Mouse (Mus musculus): Measurements from ENCODE around the gene Mapkap1. TPM values are rescaled to one million over a fixed set of nuclear protein-coding genes. Genes with fewer than 3 reads are reported as not detected.

Mapkap1 gene
- total and polyA plus RNA-seq, 2 experiments from 2014 or later: 60.3 to 87.6 TPM

GRCm38 (mm10) chr2:34526527-34527371 is 120.2 kb downstream of the Mapkap1 start:
- no peak overlapping the region for H3K4me3 ChIP-seq (ENCODE audit: low read depth, low read length)

DNA sequence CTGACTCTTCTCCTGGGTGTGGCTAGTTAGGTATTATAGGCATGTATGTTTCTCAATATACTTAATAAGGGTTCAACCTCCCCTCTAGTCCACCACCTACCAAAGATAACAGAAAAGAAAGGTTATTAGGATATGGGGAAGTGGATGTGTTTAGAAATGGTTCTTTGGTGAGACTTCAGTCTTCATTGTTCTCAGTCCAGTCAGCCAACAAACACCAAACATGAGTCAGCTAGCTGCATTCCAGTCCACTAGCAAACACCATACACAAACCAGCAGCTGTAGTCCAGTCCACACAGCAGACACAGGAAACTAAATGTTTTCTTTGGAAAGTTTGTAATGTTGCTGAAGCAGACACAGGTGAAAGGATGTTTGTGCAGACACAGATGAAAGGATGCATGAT is 121.9 kb downstream of the Mapkap1 start:
- Histone ChIP-seq H3K4me3 (ENCODE audit: low read depth, low read length) (no peak overlapping the region), H3K9ac (replicated peaks; ENCODE audit: low read depth, low read length) (no peak overlapping the region), H3K4me1 (ENCODE audit: control insufficient read depth, insufficient read depth) (peaks cover 19% of the 10 kb centered on the region), H3K27me3 (ENCODE audit: control insufficient read depth, insufficient read depth, low read length) (no peaks in the 10 kb centered on the region), H3K9me3 (replicated peaks; ENCODE audit: control insufficient read depth, low read length) (no peaks in the 10 kb centered on the region), H3K4me2 (ENCODE audit: low read depth, low read length) (no peak overlapping the region), H3K27ac (ENCODE audit: low read depth) (no peak overlapping the region), H3K36me3 (replicated peaks; ENCODE audit: control insufficient read depth, insufficient read depth, low read length) (no peaks in the 10 kb centered on the region)
- DNase-seq (ENCODE audit: low spot score) (no peak), ATAC-seq (ENCODE audit: insufficient read depth, low read depth) (no peak)
- no peak for TF ChIP-seq EP300 (IDR thresholded peaks at IDR 0.05; ENCODE audit: low read depth)
- TF ChIP-seq CTCF (IDR thresholded peaks at IDR 0.05; ENCODE audit: low read depth): no peak

More at GRCm38 (mm10) chr2:34526527-34527371, 120.2 kb downstream of the Mapkap1 start:
- no peaks in the 10 kb centered on the region for H3K9me3 ChIP-seq (replicated peaks; ENCODE audit: control insufficient read depth, low read length)
- peak overlapping the region; percentile 26 for H3K4me2 ChIP-seq (ENCODE audit: low read depth, low read length)
- 42% methylated on average over 15 of the region's 15 CpGs for WGBS
- H3K4me1 ChIP-seq (ENCODE audit: control insufficient read depth, insufficient read depth): peaks cover 19% of the 10 kb centered on the region
- H3K27me3 ChIP-seq (ENCODE audit: control insufficient read depth, insufficient read depth, low read length): no peaks in the 10 kb centered on the region
- peak; percentile 75 for ATAC-seq (ENCODE audit: insufficient read depth, low read depth)
- no peak overlapping the region for H3K9ac ChIP-seq (replicated peaks; ENCODE audit: low read depth, low read length)
- no peaks in the 10 kb centered on the region for H3K36me3 ChIP-seq (replicated peaks; ENCODE audit: control insufficient read depth, insufficient read depth, low read length)
- peak; percentile 62 for DNase-seq (ENCODE audit: low spot score)
- H3K27ac ChIP-seq (ENCODE audit: low read depth): peak overlapping the region; percentile 63
- TF ChIP-seq CTCF (IDR thresholded peaks at IDR 0.05; ENCODE audit: low read depth) (no peak), EP300 (IDR thresholded peaks at IDR 0.05; ENCODE audit: low read depth) (no peak)

DNA sequence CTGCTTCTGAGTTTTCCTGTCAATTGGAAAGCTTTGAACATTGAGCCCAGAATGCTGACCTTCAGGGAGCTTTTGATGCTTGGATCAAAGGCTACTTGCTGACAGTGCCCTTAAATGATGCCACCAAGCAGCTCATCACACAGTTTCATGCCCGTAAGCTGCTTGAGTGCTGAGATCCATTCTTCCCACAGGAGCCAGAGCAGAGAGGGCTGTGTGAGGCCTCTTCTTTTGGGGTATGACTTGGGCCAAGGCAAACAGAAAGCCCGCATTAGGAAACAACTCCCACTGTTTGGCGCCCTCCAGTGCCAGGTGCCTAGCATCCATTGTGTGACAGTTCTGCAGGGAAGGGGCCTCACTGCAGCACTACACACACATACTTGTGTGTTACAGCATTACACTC is 123.5 kb downstream of the Mapkap1 start:
- Histone ChIP-seq H3K4me2 (ENCODE audit: low read depth, low read length) (no peak overlapping the region), H3K27me3 (ENCODE audit: control insufficient read depth, insufficient read depth, low read length) (no peaks in the 10 kb centered on the region), H3K9ac (replicated peaks; ENCODE audit: low read depth, low read length) (no peak overlapping the region), H3K36me3 (replicated peaks; ENCODE audit: control insufficient read depth, insufficient read depth, low read length) (no peaks in the 10 kb centered on the region), H3K27ac (ENCODE audit: low read depth) (no peak overlapping the region), H3K9me3 (replicated peaks; ENCODE audit: control insufficient read depth, low read length) (no peaks in the 10 kb centered on the region), H3K4me1 (ENCODE audit: control insufficient read depth, insufficient read depth) (peaks cover 22% of the 10 kb centered on the region), H3K4me3 (ENCODE audit: low read depth, low read length) (no peak overlapping the region)
- no peak for DNase-seq (ENCODE audit: low spot score)
- TF ChIP-seq EP300 (IDR thresholded peaks at IDR 0.05; ENCODE audit: low read depth): no peak
- TF ChIP-seq CTCF (IDR thresholded peaks at IDR 0.05; ENCODE audit: low read depth): peak; percentile 45
- 55% methylated on average over 3 of the region's 3 CpGs for WGBS
- ATAC-seq (ENCODE audit: insufficient read depth, low read depth): no peak

DNA sequence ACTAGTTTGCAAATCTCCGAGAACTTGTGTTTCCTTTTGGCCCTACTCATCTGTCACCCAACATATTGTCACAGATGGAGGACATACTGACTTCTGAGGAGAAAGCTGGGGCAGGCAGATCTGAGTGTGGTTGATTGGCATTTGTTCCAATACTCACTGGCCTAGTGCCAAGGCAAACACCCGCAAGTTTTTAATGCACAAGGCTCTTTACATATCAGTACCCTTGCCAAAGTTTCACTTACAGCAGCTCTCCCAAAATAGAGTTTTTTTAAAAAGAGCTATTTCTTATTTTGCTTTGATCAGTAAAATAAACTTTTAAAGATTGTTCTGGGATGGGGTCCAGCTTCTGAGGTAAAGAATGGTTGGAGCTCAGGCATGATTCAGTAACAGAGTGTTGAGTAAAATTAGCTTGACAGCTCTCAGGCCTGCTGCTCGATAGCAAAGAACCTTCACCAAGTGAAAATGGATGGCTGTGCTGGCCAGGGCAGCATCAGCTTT is 125.3 kb downstream of the Mapkap1 start:
- DNase-seq (ENCODE audit: low spot score): no peak
- no peak for ATAC-seq (ENCODE audit: insufficient read depth, low read depth)
- H3K27ac ChIP-seq (ENCODE audit: low read depth): peak overlapping the region; percentile 36
- H3K4me3 ChIP-seq (ENCODE audit: low read depth, low read length): no peak overlapping the region
- 21% methylated on average over 3 of the region's 3 CpGs for WGBS
- H3K27me3 ChIP-seq (ENCODE audit: control insufficient read depth, insufficient read depth, low read length): no peaks in the 10 kb centered on the region
- H3K4me1 ChIP-seq (ENCODE audit: control insufficient read depth, insufficient read depth): peaks cover 16% of the 10 kb centered on the region; the same call in 1 of the 2 replicates
- H3K4me2 ChIP-seq (ENCODE audit: low read depth, low read length): no peak overlapping the region
- no peaks in the 10 kb centered on the region for H3K36me3 ChIP-seq (replicated peaks; ENCODE audit: control insufficient read depth, insufficient read depth, low read length)
- no peak overlapping the region for H3K9ac ChIP-seq (replicated peaks; ENCODE audit: low read depth, low read length)
- TF ChIP-seq EP300 (IDR thresholded peaks at IDR 0.05; ENCODE audit: low read depth) (no peak), CTCF (IDR thresholded peaks at IDR 0.05; ENCODE audit: low read depth) (no peak)
- H3K9me3 ChIP-seq (replicated peaks; ENCODE audit: control insufficient read depth, low read length): no peaks in the 10 kb centered on the region

GRCm38 (mm10) chr2:34532394-34532793 is 125.8 kb downstream of the Mapkap1 start:
- no peak overlapping the region for H3K4me3 ChIP-seq (ENCODE audit: low read depth, low read length)
- WGBS: 76% methylated on average over 1 of the region's 1 CpGs
- no peak overlapping the region for H3K4me2 ChIP-seq (ENCODE audit: low read depth, low read length)
- no peak overlapping the region for H3K9ac ChIP-seq (replicated peaks; ENCODE audit: low read depth, low read length)
- no peak for TF ChIP-seq CTCF (IDR thresholded peaks at IDR 0.05; ENCODE audit: low read depth)
- TF ChIP-seq EP300 (IDR thresholded peaks at IDR 0.05; ENCODE audit: low read depth): no peak
- peak overlapping the region; percentile 36; the same call in 1 of the 2 replicates for H3K27ac ChIP-seq (ENCODE audit: low read depth)
- H3K27me3 ChIP-seq (ENCODE audit: control insufficient read depth, insufficient read depth, low read length): no peaks in the 10 kb centered on the region
- ATAC-seq (ENCODE audit: insufficient read depth, low read depth) (no peak), DNase-seq (ENCODE audit: low spot score) (no peak)
- H3K9me3 ChIP-seq (replicated peaks; ENCODE audit: control insufficient read depth, low read length): no peaks in the 10 kb centered on the region
- H3K4me1 ChIP-seq (ENCODE audit: control insufficient read depth, insufficient read depth): peaks cover 11% of the 10 kb centered on the region; the same call in 1 of the 2 replicates
- H3K36me3 ChIP-seq (replicated peaks; ENCODE audit: control insufficient read depth, insufficient read depth, low read length): no peaks in the 10 kb centered on the region
